Mouse (Mus musculus) liver, adult 2 months (tissue): ENCODE measurements at regions not wholly inside any gene's neighbourhood (a gene's known extent, or its start where the extent isn't known, plus 50 kb on each side); places are given as distances from the start of the nearest gene placed in this dataset.
"Not testable (repeated sequence)": the region's sequence is repeated elsewhere in the genome, so short reads cannot be mapped to it uniquely, and the experiment has no call there.

ENCODE experiments used
- CTCF ChIP-seq: fragments of 200-500 bp; IDR thresholded peaks from 2 replicates; pipeline ENCODE4 v1.5.1; 2011; ENCODE audit warnings: low read depth, low read length, control low read depth
- POLR2A ChIP-seq: fragments of 200-500 bp; IDR thresholded peaks from 2 replicates; pipeline ENCODE4 v1.6.1; 2011; ENCODE audit warnings: low read length, control low read depth; ENCODE audit not compliant: insufficient read depth; ENCODE audit errors: extremely low read depth

DNA sequence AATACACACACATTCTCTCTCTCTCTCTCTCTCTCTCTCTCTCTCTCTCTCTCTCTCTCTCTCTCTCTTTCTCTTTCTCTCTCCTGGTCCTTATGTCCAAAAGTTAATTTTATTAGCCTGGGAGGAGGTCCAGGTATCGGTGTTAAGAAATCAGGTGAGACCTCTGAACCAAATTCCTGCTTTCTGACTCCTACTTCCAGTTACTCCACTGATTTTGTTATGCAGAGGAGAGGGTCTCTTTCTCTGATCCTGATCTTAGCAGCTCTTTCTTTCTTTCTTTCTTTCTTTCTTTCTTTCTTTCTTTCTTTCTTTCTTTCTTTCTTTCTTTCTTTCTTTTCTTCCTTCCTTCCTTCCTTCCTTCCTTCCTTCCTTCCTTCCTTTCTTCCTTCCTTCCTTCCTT lies 185.5 kb upstream of the Stk26 start:
- not testable (repeated sequence) for TF ChIP-seq CTCF, POLR2A
